Mouse (Mus musculus): ENCODE results near the gene Llph.

Llph gene

GRCm38 (mm10) chr10:120218996-120219395 is 7.9 kb upstream of the Llph start:
- no peak for DNase-seq (ENCODE audit: low read depth, low spot score)

DNA sequence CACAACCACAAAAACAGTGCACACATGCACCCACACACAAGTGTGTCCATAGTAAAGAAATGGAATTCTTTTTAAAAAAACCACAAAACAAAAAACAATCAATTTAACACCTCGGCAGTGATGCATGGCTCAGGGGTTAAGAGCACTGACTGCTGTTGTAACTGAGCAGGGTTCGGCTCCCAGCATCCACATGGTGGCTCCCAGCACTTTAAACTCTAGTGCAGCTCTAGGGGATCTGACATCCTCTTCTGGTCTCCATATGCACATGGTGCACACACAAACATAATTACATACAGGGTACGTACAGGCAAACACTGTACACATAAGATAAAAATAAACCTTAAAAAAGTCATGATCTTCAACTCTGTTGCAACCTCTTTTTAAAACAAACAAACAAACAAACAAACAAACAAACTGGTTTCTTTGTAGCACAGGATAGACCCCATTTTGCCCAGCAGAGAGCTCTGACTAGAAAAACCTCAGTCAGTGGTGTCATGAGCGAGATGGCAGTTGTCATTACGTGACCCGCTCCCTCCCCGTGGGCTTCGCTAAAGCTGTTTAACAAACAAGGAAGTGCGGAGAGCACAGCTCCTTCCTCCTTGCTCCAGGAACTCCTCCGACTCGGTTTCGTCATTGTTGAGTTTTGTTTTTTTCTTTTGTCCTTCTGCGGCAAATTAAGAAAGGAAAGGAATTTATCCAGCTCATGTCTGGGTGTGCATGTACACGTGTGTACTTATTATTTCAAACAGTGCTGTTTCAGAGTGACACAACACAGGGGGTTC is 7.1 kb upstream of the Llph start:
- DNase-seq (ENCODE audit: low read depth, low spot score) = no peak

GRCm38 (mm10) chr10:120220776-120221175 is 6.1 kb upstream of the Llph start:
- no peak for DNase-seq (ENCODE audit: low read depth, low spot score)

- DNase-seq (ENCODE audit: low read depth, low spot score) = peak; percentile 26
Measured at GRCm38 (mm10) chr10:120231718-120232117, 4.8 kb downstream of the Llph start.

DNA sequence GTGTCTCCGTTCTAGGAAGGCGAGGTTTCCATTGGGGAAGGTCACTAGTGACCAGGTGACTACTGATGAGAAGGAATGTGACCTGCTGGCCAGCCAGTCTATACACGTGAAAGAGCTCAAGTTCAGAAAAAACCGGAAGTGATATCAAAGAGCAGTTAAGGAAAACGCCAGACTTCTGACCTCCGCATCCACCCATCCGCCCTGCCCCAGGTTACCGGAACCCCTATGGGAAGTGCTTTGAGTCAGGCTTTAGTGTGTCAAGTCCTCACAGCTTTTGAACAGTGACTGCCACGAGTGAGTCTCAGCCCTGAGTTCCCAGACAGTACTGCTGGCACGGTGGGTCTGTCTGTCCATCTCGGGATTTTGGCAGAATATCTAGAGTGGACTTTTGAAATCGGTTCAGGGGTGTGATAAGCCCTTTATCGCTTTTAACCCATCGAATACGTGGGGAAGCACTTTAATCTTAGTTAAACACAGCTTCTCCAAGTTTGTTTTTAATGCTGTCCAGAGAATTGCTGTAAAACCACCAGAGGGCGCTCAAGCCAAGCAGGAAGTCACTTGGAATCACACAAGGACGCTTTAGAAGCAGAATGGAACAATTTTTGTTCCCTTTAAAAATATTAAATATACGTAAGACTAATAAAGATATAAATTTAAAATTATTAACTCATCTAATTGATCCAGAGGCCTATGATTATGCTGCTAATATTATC is 6.9 kb downstream of the Llph start:
- peak; percentile 45 for DNase-seq (ENCODE audit: low read depth, low spot score)

DNA sequence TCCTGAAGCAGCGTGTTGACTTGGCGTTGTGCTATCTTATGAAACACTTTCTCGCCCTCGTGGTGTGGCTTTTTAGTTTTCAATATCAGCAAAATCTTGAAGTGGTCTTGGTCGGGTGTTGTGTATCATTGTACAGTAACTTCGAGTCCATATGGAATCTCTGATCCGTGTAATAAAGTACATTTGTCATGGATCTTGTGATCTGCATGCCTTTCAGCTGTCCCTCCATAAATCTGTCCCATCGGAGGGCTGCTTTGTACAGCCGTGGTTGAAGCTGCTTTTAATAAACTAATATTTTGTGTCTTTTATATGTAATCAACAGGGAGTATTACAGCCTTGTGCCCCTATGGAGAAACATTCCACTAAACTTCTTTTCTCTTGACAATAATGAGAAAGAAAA is 10.0 kb downstream of the Llph start:
- no peak for DNase-seq (ENCODE audit: low read depth, low spot score)

- DNase-seq (ENCODE audit: low read depth, low spot score) = no peak
Measured at GRCm38 (mm10) chr10:120238241-120238640, 11.4 kb downstream of the Llph start.

GRCm38 (mm10) chr10:120239476-120239875 is 12.6 kb downstream of the Llph start:
- DNase-seq (ENCODE audit: low read depth, low spot score) = no peak

DNA sequence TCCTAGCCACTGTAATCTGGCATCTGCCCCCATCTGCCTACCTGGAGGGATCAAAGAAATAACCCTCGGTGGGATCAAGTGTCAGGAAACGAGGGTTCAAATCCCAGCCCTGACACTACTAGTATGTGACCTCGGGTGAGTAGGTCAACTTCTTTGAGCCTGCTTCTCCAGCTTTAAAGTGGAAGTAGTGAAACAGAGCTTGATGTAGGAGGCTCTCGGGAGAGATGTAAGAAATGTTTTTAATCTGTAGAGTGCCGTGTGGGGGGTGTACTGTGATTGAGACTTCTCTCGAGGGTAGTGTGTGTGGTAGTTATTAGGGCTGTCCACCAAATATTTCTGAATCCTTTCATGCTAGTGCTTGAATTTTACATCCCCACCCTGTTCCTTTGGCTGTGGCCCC is 15.6 kb downstream of the Llph start:
- DNase-seq (ENCODE audit: low read depth, low spot score) = no peak

GRCm38 (mm10) chr10:120245681-120246080 is 18.8 kb downstream of the Llph start:
- DNase-seq (ENCODE audit: low read depth, low spot score) = no peak

GRCm38 (mm10) chr10:120246994-120247750 is 20.3 kb downstream of the Llph start:
- DNase-seq (ENCODE audit: low read depth, low spot score) = peak; percentile 36

DNA sequence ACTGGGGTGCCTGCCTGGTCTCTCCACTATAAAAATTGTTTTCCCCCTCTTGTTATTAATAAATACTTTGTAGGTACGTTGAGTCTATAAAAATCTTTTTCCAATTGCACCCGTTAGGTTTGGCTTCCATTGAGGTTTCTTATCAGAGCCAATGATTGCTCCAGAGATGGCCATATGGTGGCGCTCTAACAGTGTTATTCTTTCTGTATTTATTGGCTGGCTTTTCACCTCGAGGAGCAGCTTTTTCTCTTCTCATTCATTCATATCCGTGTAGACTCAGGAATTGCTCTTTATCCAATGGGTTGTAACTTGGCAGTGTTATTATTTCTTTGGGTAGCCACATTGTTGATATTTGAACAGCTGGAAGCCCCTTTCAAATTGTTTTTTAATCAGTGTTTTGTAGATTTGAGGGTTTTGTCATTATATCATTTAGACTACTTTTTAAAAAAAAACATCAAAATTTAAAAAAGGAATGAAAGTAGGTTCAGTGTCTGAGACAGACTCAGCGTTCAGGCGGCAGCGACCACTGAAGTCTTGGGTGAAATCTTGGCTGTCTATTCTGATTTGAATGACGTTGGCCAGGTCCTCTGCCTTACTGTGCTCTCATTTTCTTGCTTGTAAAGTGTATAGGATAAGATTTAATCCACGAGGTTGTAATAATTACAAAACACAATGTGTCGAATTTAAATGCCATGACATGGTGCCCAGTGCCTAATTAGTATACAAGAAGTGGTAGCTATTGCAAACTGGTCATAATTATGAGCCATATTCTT is 24.2 kb downstream of the Llph start:
- no peak for DNase-seq (ENCODE audit: low read depth, low spot score)

DNA sequence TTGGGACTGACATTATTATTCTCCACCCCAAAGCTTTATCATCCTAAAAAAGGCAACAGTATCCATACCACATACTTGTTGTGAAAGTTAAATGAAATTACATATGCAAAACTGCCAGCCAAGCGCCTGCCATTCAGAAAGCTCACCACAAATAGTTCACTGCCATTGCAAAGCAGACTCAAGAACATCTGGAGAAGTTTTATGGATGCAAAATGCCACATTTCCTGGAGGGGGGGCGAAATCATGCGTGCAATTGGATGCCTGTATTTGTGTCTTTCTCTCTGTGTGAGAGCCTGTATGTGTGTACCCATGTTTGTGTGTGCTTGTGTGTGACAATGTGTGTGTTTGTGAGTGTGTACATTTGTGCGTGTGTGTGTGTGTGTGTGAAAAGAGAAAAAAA is 24.9 kb downstream of the Llph start:
- DNase-seq (ENCODE audit: low read depth, low spot score) = no peak

DNA sequence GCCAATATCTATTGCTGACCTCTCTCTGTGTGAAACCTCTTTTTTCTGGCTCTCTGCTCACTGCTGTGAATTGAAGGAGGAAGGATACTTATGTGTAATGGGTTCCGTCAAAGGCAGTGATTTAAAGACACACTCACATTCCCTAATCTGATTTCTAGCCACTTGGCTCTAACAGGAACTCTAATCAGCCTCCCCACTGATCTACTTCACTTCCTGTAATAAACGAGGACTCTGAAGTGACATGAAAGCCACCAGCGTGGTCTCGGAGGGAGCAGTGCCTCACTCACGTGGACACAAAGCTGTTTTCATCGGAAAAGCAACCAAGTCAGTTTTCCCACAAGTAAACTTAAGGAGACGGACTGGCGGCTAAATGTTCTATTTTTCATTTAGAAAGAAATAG is 25.9 kb downstream of the Llph start:
- no peak for DNase-seq (ENCODE audit: low read depth, low spot score)

DNA sequence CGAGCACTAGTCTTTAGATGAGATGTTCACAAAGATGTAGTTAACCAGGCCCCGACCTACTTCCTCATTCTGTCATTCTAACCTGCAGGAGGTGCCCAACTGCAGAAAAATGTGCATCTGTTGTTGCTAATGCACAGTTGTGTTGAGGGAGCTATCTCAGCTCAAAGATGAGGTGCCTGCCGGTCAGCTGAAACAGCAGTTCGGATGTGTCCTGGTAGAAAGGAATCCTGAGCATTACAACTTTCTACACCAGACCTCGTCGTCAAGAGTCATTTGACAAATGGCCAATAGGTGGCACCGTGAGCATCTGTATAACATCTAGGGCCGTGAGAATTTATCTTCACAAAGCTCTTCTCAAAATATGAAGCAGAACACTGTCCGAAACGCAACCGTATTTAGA is 30.4 kb downstream of the Llph start:
- no peak for DNase-seq (ENCODE audit: low read depth, low spot score)

DNA sequence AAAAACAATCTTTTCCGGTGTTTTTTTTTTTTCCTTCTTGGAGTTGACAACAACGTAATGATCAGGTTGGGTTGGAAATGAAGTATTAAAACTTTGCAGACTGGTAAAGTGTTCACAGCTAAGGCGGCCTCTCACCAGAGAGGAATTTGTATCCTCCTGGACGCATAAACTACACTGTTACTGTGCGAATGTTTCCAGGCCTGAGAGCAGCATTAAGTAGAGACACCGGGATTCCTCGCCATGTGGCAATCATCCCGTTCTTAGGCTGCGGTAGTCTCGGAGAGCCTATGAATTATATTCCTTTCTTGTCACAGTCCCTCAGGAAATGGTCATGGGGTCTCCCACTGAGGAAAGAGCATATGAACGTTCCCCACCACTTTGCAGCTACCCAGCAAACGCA is 40.9 kb downstream of the Llph start:
- no peak for DNase-seq (ENCODE audit: low read depth, low spot score)

DNA sequence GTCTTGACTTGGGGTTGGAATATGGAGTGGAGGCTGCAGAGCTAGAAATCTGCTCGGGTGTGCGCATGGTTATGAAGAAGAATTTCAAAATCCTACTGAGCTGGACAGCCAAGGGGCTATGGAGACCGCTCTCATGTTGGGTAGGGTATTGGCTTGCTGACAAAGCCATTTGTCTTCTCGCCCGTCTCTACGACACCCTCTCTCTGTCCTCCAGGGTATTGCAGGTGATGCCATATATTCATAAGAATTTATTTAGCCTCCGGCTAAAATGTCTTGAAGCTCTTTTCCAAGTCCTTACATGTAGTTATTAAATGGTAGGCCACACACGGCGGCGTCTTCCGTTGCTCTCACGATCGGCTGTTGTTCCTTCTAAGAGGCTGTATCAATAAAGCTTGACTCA is 43.1 kb downstream of the Llph start:
- DNase-seq (ENCODE audit: low read depth, low spot score) = no peak

DNA sequence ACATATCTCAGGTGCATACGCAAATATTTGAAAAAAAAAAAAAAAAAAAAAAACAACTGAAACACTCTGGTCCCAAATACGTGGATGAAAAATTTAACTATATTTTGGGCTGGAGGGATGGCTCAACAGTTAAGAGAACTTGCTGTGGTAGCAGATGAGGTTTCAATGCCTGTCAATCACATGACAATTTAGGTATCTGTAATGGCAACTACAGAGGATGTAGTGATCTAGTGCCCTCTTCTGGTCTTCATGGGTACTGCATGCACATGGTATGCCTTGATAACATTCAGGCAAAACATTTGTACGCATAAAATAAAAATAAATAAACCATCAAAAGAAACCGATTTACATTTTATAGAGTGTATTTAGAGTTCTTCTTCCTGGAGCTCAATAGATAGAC is 43.9 kb downstream of the Llph start:
- DNase-seq (ENCODE audit: low read depth, low spot score) = peak; percentile 15

DNA sequence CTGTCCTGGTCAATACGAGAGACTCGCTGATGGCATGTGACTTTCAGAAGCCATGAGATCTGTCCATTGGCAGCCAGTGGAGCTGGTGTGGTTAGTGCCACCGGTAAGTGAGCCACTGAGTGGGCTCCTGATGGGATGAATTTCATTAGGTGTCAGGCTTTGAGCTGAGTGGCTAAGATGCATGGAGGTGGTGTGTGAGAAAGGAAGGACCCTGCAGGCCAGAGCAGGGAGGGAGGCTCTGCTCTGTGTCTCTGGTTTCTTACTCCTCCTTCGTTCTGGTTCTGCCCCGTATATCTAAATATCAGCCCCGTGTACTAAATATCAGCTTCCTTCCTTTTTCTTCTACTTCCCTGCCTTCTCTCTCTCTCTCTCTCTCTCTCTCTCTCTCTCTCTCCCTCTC is 44.4 kb downstream of the Llph start:
- DNase-seq (ENCODE audit: low read depth, low spot score) = no peak

DNA sequence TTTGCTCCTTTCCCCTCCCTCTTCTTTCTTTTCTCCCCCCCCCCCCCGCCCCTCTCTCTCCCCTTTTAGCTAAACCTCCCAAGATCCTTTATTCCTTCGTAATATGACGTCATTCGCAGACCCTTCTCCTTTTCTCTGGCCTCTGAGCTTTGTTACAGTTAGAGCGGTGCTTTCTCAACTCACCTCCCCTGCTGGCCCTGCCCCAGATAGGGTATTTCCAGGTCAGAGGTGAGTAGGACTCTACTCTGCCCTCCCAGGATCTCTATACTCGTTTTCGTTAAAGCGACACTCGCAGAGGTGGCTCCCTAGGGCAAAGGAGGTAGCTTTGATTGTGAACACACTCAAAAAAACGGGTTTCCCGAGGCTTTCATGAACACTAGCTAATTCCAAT is 45.0 kb downstream of the Llph start:
- no peak for DNase-seq (ENCODE audit: low read depth, low spot score)

GRCm38 (mm10) chr10:120272270-120272883 is 45.5 kb downstream of the Llph start:
- no peak for DNase-seq (ENCODE audit: low read depth, low spot score)
